In the genomic region with DNA sequence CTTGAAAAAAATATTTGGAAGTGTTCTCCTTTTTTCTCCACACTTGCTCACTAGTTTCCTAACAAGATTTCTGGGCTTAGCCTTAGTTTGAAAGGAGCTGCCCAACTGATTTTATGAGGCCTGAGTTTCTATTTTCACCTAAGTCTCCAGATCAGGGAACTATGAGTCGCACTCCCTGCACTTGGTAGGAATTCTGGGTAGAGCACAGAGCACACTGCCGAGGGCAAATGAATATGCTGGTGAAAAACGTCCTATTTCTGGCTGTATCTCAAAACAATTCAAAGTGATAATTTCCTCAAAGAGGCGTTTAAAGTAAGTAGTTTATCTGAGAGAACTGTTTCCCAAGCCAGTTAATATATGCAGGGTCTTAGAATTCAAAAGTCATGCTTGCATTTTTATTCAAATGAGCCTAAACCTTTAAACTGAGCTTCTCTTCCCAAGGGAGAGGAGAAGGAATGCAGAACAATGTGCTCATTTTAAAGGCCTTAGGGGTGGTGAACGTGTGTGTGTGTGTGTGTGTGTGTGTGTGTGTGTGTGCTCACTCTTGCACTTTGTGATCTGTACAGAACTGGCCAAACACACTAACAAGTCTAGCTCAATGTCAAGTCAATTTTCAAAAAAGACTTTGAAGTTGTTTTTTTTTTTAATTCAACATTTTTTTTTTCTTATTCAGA, we compare ENCODE assay signal across 17 mouse cellular contexts.
DNase-seq lines count a peak whose midpoint lies in the region; ATAC-seq and TF ChIP-seq lines count a peak whose summit lies in the region.
"Had no signal": no experiment of that assay in that cellular context is flagged by ENCODE, and none has a peak within 500 bp of the region (broad histone marks: within the 10 kb centered on the region; RNA-seq: fewer than 3 reads in every experiment).

No protein-coding gene starts in this region.

- no peaks in the 10 kb centered on the region for H3K4me1 ChIP-seq in embryonic facial prominence, embryonic 14.5 days (ENCODE audit: control insufficient read depth, insufficient read depth, low read length)
- no peaks in the 10 kb centered on the region for H3K4me1 ChIP-seq in embryonic facial prominence, embryonic 10.5 days
- H3K4me1 ChIP-seq in hindbrain, embryonic 11.5 days (replicated peaks; ENCODE audit: control insufficient read depth, insufficient read depth, low read length) = no peaks in the 10 kb centered on the region
- H3K4me1 ChIP-seq in midbrain, embryonic 12.5 days = peaks cover 9% of the 10 kb centered on the region; the same call in 1 of the 2 replicates
- H3K4me1 ChIP-seq: embryonic facial prominence, embryonic 12.5 days; limb, embryonic 12.5 days had no signal

- no peaks in the 10 kb centered on the region for H3K9me3 ChIP-seq in embryonic facial prominence, embryonic 14.5 days (ENCODE audit: control insufficient read depth, low read length)
- no peaks in the 10 kb centered on the region for H3K9me3 ChIP-seq in embryonic facial prominence, embryonic 10.5 days
- H3K9me3 ChIP-seq in hindbrain, embryonic 11.5 days (ENCODE audit: control insufficient read depth, low read length) = no peaks in the 10 kb centered on the region
- H3K9me3 ChIP-seq in midbrain, embryonic 12.5 days = no peaks in the 10 kb centered on the region
- H3K9me3 ChIP-seq: embryonic facial prominence, embryonic 12.5 days; limb, embryonic 12.5 days had no signal

- H3K4me2 ChIP-seq in embryonic facial prominence, embryonic 14.5 days (ENCODE audit: low read depth, low read length) = no peak overlapping the region
- no peak overlapping the region for H3K4me2 ChIP-seq in hindbrain, embryonic 11.5 days (replicated peaks; ENCODE audit: low read depth, low read length)
- H3K4me2 ChIP-seq in midbrain, embryonic 12.5 days (replicated peaks) = no peak overlapping the region
- H3K4me2 ChIP-seq: embryonic facial prominence, embryonic 12.5 days; limb, embryonic 12.5 days had no signal

- H3K9ac ChIP-seq in embryonic facial prominence, embryonic 14.5 days (ENCODE audit: low read depth, low read length) = no peak overlapping the region
- no peak overlapping the region for H3K9ac ChIP-seq in hindbrain, embryonic 11.5 days (ENCODE audit: low read depth, low read length)
- no peak overlapping the region for H3K9ac ChIP-seq in midbrain, embryonic 12.5 days (replicated peaks)
- H3K9ac ChIP-seq: embryonic facial prominence, embryonic 12.5 days; limb, embryonic 12.5 days; liver, postnatal 0 days had no signal

- H3K36me3 ChIP-seq in embryonic facial prominence, embryonic 14.5 days (ENCODE audit: control insufficient read depth, insufficient read depth, low read length) = no peaks in the 10 kb centered on the region
- H3K36me3 ChIP-seq in embryonic facial prominence, embryonic 10.5 days (replicated peaks) = no peaks in the 10 kb centered on the region
- no peaks in the 10 kb centered on the region for H3K36me3 ChIP-seq in hindbrain, embryonic 11.5 days (ENCODE audit: control insufficient read depth, insufficient read depth, low read length)
- no peaks in the 10 kb centered on the region for H3K36me3 ChIP-seq in midbrain, embryonic 12.5 days
- H3K36me3 ChIP-seq: embryonic facial prominence, embryonic 12.5 days; limb, embryonic 12.5 days had no signal

- no peak overlapping the region for H3K27ac ChIP-seq in embryonic facial prominence, embryonic 14.5 days (replicated peaks; ENCODE audit: low read depth, low read length)
- H3K27ac ChIP-seq in embryonic facial prominence, embryonic 10.5 days (replicated peaks) = no peak overlapping the region
- peak overlapping the region; percentile 45; the same call in 1 of the 2 replicates for H3K27ac ChIP-seq in hindbrain, embryonic 11.5 days (ENCODE audit: low read depth, low read length)
- H3K27ac ChIP-seq in midbrain, embryonic 12.5 days (replicated peaks) = peak overlapping the region; percentile 54
- no peak overlapping the region for H3K27ac ChIP-seq in gastrocnemius, adult 2 months
- H3K27ac ChIP-seq: embryonic facial prominence, embryonic 12.5 days; limb, embryonic 12.5 days had no signal

- DNase-seq in embryonic facial prominence, embryonic 14.5 days (ENCODE audit: low spot score) = peak; percentile 46
- DNase-seq in embryonic facial prominence, embryonic 10.5 days (ENCODE audit: low spot score) = no peak
- peak; percentile 55 for DNase-seq in hindbrain, embryonic 11.5 days (ENCODE audit: low spot score)
- DNase-seq in heart, postnatal 36 days = no peak
- DNase-seq in gastrocnemius, adult 2 months = no peak
- DNase-seq in adrenal gland, postnatal 4 days (ENCODE audit: low spot score in 2 of 2) = no peak
- DNase-seq in heart, postnatal 25 days (ENCODE audit: low spot score) = no peak
- DNase-seq: adrenal gland, adult 2 months; cerebellum, adult 8-10 months; liver, postnatal 0 days; lung, postnatal 36 days; thymus, postnatal 25 days had no signal

- no peak for TF ChIP-seq CTCF in gastrocnemius, adult 2 months (IDR thresholded peaks at IDR 0.05)

- 32% methylated on average over 5 of the region's 5 CpGs for WGBS in embryonic facial prominence, embryonic 14.5 days
- 43% methylated on average over 5 of the region's 5 CpGs for WGBS in embryonic facial prominence, embryonic 10.5 days
- 43% methylated on average over 5 of the region's 5 CpGs for WGBS in hindbrain, embryonic 11.5 days
- 17% methylated on average over 5 of the region's 5 CpGs for WGBS in midbrain, embryonic 12.5 days

- ATAC-seq in embryonic facial prominence, embryonic 14.5 days (ENCODE audit: low read depth) = 0 out of 2 replicates have a peak, but pooled peaks have one; percentile 57
- peak; percentile 94 for ATAC-seq in hindbrain, embryonic 11.5 days (ENCODE audit: low FRiP score)
- peak; percentile 96 for ATAC-seq in midbrain, embryonic 12.5 days (ENCODE audit: low FRiP score, low read depth)
- ATAC-seq: intestine, embryonic 16.5 days; liver, postnatal 0 days had no signal

- intact Hi-C loops in heart, postnatal 36 days (cut with DNase I) = no loop called here
- intact Hi-C loops in gastrocnemius, adult 2 months (cut with DNase I) = no loop called here
- intact Hi-C loops in heart, postnatal 25 days (cut with DNase I) = no loop called here

- no peak overlapping the region for H3K4me3 ChIP-seq in embryonic facial prominence, embryonic 14.5 days (ENCODE audit: low read depth, low read length)
- no peak overlapping the region for H3K4me3 ChIP-seq in embryonic facial prominence, embryonic 10.5 days
- no peak overlapping the region for H3K4me3 ChIP-seq in hindbrain, embryonic 11.5 days (ENCODE audit: low read depth, low read length)
- H3K4me3 ChIP-seq in midbrain, embryonic 12.5 days = no peak overlapping the region
- no peak overlapping the region for H3K4me3 ChIP-seq in gastrocnemius, adult 2 months
- H3K4me3 ChIP-seq: embryonic facial prominence, embryonic 12.5 days; limb, embryonic 12.5 days; myocyte had no signal

- no peaks in the 10 kb centered on the region for H3K27me3 ChIP-seq in embryonic facial prominence, embryonic 14.5 days (replicated peaks; ENCODE audit: control insufficient read depth, insufficient read depth, low read length)
- no peaks in the 10 kb centered on the region for H3K27me3 ChIP-seq in embryonic facial prominence, embryonic 10.5 days (replicated peaks; ENCODE audit: low read depth, poor library complexity, severe bottlenecking)
- no peaks in the 10 kb centered on the region for H3K27me3 ChIP-seq in hindbrain, embryonic 11.5 days (ENCODE audit: control insufficient read depth, insufficient read depth, low read length)
- H3K27me3 ChIP-seq in midbrain, embryonic 12.5 days = no peaks in the 10 kb centered on the region
- H3K27me3 ChIP-seq: embryonic facial prominence, embryonic 12.5 days; limb, embryonic 12.5 days had no signal

Comparison
In these comparisons a context has a peak if more than half of its experiments do, and no peak if none do; other contexts are left out.
1. DNase-seq: peak in embryonic facial prominence, embryonic 14.5 days (single experiment) and hindbrain, embryonic 11.5 days (single experiment); none in embryonic facial prominence, embryonic 10.5 days (single experiment), heart, postnatal 36 days (0 of 2), gastrocnemius, adult 2 months (single experiment), adrenal gland, postnatal 4 days (0 of 2) and heart, postnatal 25 days (single experiment).
2. H3K27ac ChIP-seq: peak in hindbrain, embryonic 11.5 days (single experiment) and midbrain, embryonic 12.5 days (single experiment); none in embryonic facial prominence, embryonic 14.5 days (single experiment), embryonic facial prominence, embryonic 10.5 days (single experiment) and gastrocnemius, adult 2 months (single experiment).
3. Peak in every context shown above with its lines, with median percentiles within 50 percentile points of each other: ATAC-seq.